Mouse (Mus musculus): Measurements from ENCODE around the gene Acan. TPM values are rescaled to one million over a fixed set of nuclear protein-coding genes. Genes with fewer than 3 reads are reported as not detected.

Acan gene
- total RNA-seq (2014; fragmentation: Nextera tagmentation) = not detected in 2 replicates
- total RNA-seq (2017) = 0.05 and 0.06 TPM in 2 replicates
- polyA plus RNA-seq (2012) = not detected in 2 replicates

- Histone ChIP-seq H3K4me1 (ENCODE audit: insufficient read depth, low read depth, low read length) (no peaks in the 10 kb centered on the region), H3K9me3 (replicated peaks) (no peaks in the 10 kb centered on the region), H3K4me3 (ENCODE audit: low read depth, low read length) (no peak within 1 kb of the TSS), H3K36me3 (replicated peaks) (no peaks in the 10 kb centered on the region), H3K27me3 (ENCODE audit: insufficient read depth, low read length) (peaks cover 2% of the 10 kb centered on the region; the same call in 1 of the 2 replicates)
- TF ChIP-seq TAL1 (conservative IDR thresholded peaks at IDR 0.05; ENCODE audit: low read depth, low read length) (no peak), CTCF (IDR thresholded peaks at IDR 0.05; ENCODE audit: low read depth, low read length) (no peak), GATA1 (IDR thresholded peaks at IDR 0.05; ENCODE audit: borderline replicate concordance, low read length) (no peak), GATA2 (IDR thresholded peaks at IDR 0.05; ENCODE audit: borderline replicate concordance, low read depth, low read length) (no peak), POLR2AphosphoS5 (IDR thresholded peaks at IDR 0.05; ENCODE audit: insufficient replicate concordance, low read depth, low read length) (no peak)
- DNase-seq (ENCODE audit: low spot score) (no peak), ATAC-seq (ENCODE audit: extremely low read depth, insufficient number of reproducible peaks, low FRiP score, poor library complexity, severe bottlenecking) (no peak)
These were observed at the start of gene Acan for GRCm38 (mm10) chr7:79053383-79053889. Gene Acan, plus strand, starts transcription at chr7:79053483.

DNA sequence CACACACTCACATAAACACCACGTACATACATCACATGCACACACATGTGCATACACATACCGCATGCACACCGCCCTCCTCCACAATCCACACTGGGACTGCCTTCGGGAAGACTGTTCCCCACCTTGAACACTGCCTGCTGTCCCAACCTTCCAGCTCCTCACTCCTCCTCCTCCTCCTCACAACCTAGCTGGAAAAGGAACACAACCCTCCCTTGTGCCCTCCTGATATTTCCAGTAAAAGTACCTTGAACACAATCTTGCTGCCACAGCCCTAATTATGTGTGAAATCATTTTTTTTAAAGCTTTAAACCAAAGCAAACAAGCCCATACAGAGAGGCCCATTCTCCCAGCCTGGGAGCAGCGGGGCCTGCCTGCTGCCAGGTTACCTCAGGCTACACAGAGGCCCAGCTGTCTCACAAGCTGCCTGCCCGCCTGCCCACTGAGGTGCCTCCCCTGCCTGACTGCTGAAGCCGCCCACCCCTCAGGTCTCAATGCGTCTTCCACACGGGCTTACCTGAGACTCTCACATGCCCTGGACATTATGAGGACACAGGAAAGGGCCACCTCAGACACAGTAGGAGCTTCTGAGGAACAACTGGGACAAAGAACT, 31.9 kb upstream of the Acan start:
- TF ChIP-seq TAL1 (conservative IDR thresholded peaks at IDR 0.05; ENCODE audit: low read depth, low read length) (no peak), POLR2AphosphoS5 (IDR thresholded peaks at IDR 0.05; ENCODE audit: insufficient replicate concordance, low read depth, low read length) (no peak), CTCF (IDR thresholded peaks at IDR 0.05; ENCODE audit: low read depth, low read length) (no peak), GATA1 (IDR thresholded peaks at IDR 0.05; ENCODE audit: borderline replicate concordance, low read length) (no peak), GATA2 (IDR thresholded peaks at IDR 0.05; ENCODE audit: borderline replicate concordance, low read depth, low read length) (no peak)
- peaks cover 14% of the 10 kb centered on the region for H3K27me3 ChIP-seq (ENCODE audit: insufficient read depth, low read length)
- H3K36me3 ChIP-seq (replicated peaks) = no peaks in the 10 kb centered on the region
- H3K9me3 ChIP-seq (replicated peaks) = no peaks in the 10 kb centered on the region
- DNase-seq (ENCODE audit: low spot score) (no peak), ATAC-seq (ENCODE audit: extremely low read depth, insufficient number of reproducible peaks, low FRiP score, poor library complexity, severe bottlenecking) (no peak)
- H3K4me3 ChIP-seq (ENCODE audit: low read depth, low read length) = no peak overlapping the region
- no peaks in the 10 kb centered on the region for H3K4me1 ChIP-seq (ENCODE audit: insufficient read depth, low read depth, low read length)

DNA sequence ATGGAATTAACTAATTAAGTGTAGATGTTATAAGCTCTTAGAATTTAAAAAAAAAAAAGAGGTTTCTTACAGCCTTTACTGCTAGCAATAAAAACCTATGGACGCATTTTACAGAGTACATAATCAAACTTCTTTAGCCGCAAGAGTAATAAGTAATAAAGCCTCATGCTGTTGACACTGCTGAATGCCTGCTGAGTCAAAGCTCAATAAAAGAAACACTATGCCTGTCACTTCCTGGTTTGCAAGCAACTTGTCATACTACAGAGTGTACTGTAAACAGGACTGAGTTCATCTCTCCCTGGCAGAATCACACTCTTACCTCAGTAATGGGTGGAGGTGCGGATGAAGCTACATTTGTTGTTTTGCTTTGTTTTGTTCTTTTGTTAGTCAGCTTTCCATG, 24.1 kb upstream of the Acan start:
- ATAC-seq (ENCODE audit: extremely low read depth, insufficient number of reproducible peaks, low FRiP score, poor library complexity, severe bottlenecking) (no peak), DNase-seq (ENCODE audit: low spot score) (no peak)
- no peaks in the 10 kb centered on the region for H3K4me1 ChIP-seq (ENCODE audit: insufficient read depth, low read depth, low read length)
- H3K36me3 ChIP-seq (replicated peaks) = no peaks in the 10 kb centered on the region
- TF ChIP-seq GATA1 (IDR thresholded peaks at IDR 0.05; ENCODE audit: borderline replicate concordance, low read length) (no peak), POLR2AphosphoS5 (IDR thresholded peaks at IDR 0.05; ENCODE audit: insufficient replicate concordance, low read depth, low read length) (no peak), TAL1 (conservative IDR thresholded peaks at IDR 0.05; ENCODE audit: low read depth, low read length) (no peak), CTCF (IDR thresholded peaks at IDR 0.05; ENCODE audit: low read depth, low read length) (no peak), GATA2 (IDR thresholded peaks at IDR 0.05; ENCODE audit: borderline replicate concordance, low read depth, low read length) (no peak)
- peaks cover 9% of the 10 kb centered on the region for H3K27me3 ChIP-seq (ENCODE audit: insufficient read depth, low read length)
- H3K4me3 ChIP-seq (ENCODE audit: low read depth, low read length) = no peak overlapping the region
- H3K9me3 ChIP-seq (replicated peaks) = no peaks in the 10 kb centered on the region

GRCm38 (mm10) chr7:79033745-79034144, 19.5 kb upstream of the Acan start:
- TF ChIP-seq GATA2 (IDR thresholded peaks at IDR 0.05; ENCODE audit: borderline replicate concordance, low read depth, low read length) = no peak
- no peak for TF ChIP-seq POLR2AphosphoS5 (IDR thresholded peaks at IDR 0.05; ENCODE audit: insufficient replicate concordance, low read depth, low read length)
- H3K4me1 ChIP-seq (ENCODE audit: insufficient read depth, low read depth, low read length) = no peaks in the 10 kb centered on the region
- no peak overlapping the region for H3K4me3 ChIP-seq (ENCODE audit: low read depth, low read length)
- H3K36me3 ChIP-seq (replicated peaks) = no peaks in the 10 kb centered on the region
- ATAC-seq (ENCODE audit: extremely low read depth, insufficient number of reproducible peaks, low FRiP score, poor library complexity, severe bottlenecking) (no peak), DNase-seq (ENCODE audit: low spot score) (no peak)
- no peaks in the 10 kb centered on the region for H3K27me3 ChIP-seq (ENCODE audit: insufficient read depth, low read length)
- no peaks in the 10 kb centered on the region for H3K9me3 ChIP-seq (replicated peaks)

DNA sequence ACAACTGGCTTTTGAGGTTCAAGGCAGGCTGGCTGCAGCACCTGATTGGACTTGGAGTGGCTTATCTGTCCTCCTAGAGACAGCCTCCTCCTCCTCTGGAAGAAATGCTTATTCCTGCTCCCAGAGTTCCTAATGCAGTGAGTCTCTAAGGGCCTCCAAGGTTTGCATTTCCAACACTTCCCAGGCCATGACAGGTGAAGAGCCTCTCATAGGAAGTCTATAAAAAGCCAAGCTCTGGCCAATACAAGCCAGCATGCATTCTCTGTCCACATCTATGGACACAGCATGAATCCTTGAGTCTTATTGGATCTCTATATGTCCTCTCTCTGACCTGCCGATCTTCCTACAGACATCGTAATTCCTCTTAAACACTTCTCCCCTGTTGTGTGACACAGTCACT, 18.8 kb upstream of the Acan start:
- Histone ChIP-seq H3K4me1 (ENCODE audit: insufficient read depth, low read depth, low read length) (no peaks in the 10 kb centered on the region), H3K27me3 (ENCODE audit: insufficient read depth, low read length) (no peaks in the 10 kb centered on the region), H3K4me3 (ENCODE audit: low read depth, low read length) (no peak overlapping the region), H3K9me3 (replicated peaks) (no peaks in the 10 kb centered on the region), H3K36me3 (replicated peaks) (no peaks in the 10 kb centered on the region)
- no peak for ATAC-seq (ENCODE audit: extremely low read depth, insufficient number of reproducible peaks, low FRiP score, poor library complexity, severe bottlenecking)
- TF ChIP-seq CTCF (IDR thresholded peaks at IDR 0.05; ENCODE audit: low read depth, low read length) = no peak
- no peak for TF ChIP-seq GATA1 (IDR thresholded peaks at IDR 0.05; ENCODE audit: borderline replicate concordance, low read length)
- TF ChIP-seq POLR2AphosphoS5 (IDR thresholded peaks at IDR 0.05; ENCODE audit: insufficient replicate concordance, low read depth, low read length) = no peak
- no peak for TF ChIP-seq GATA2 (IDR thresholded peaks at IDR 0.05; ENCODE audit: borderline replicate concordance, low read depth, low read length)
- no peak for DNase-seq (ENCODE audit: low spot score)

- Histone ChIP-seq H3K9me3 (replicated peaks) (no peaks in the 10 kb centered on the region), H3K36me3 (replicated peaks) (no peaks in the 10 kb centered on the region), H3K4me1 (ENCODE audit: insufficient read depth, low read depth, low read length) (no peaks in the 10 kb centered on the region), H3K4me3 (ENCODE audit: low read depth, low read length) (no peak overlapping the region), H3K27me3 (ENCODE audit: insufficient read depth, low read length) (peaks cover 2% of the 10 kb centered on the region; the same call in 1 of the 2 replicates)
- TF ChIP-seq TAL1 (conservative IDR thresholded peaks at IDR 0.05; ENCODE audit: low read depth, low read length) (no peak), GATA2 (IDR thresholded peaks at IDR 0.05; ENCODE audit: borderline replicate concordance, low read depth, low read length) (no peak), CTCF (IDR thresholded peaks at IDR 0.05; ENCODE audit: low read depth, low read length) (no peak), GATA1 (IDR thresholded peaks at IDR 0.05; ENCODE audit: borderline replicate concordance, low read length) (no peak), POLR2AphosphoS5 (IDR thresholded peaks at IDR 0.05; ENCODE audit: insufficient replicate concordance, low read depth, low read length) (no peak)
- ATAC-seq (ENCODE audit: extremely low read depth, insufficient number of reproducible peaks, low FRiP score, poor library complexity, severe bottlenecking) = no peak
- no peak for DNase-seq (ENCODE audit: low spot score)
These were observed 1.2 kb upstream of the Acan start for GRCm38 (mm10) chr7:79052081-79052480.

All from G1E (cell line).